Mouse (Mus musculus) bone marrow, adult 2 months (tissue): ENCODE results near the gene Rchy1.

Experiments
- CTCF ChIP-seq: fragments of 200-500 bp; IDR thresholded peaks from 2 replicates; pipeline ENCODE4 v1.5.1; 2011; ENCODE audit warnings: low read length, control low read depth; ENCODE audit not compliant: control insufficient read depth, insufficient read depth
- POLR2A ChIP-seq: fragments of 200-500 bp; IDR thresholded peaks from 2 replicates; pipeline ENCODE4 v1.6.1; 2011; ENCODE audit warnings: low read depth, mild to moderate bottlenecking, control low read depth, low read length, borderline replicate concordance; ENCODE audit not compliant: control insufficient read depth

- TF ChIP-seq CTCF (no peak), POLR2A (no peak)
These were observed 20.6 kb upstream of the Rchy1 start for GRCm38 (mm10) chr5:91983490-91983889.
